Mouse (Mus musculus): ENCODE measurements around the gene Atp6v1e2.
A peak's percentile ranks its signal among the peaks of the same experiment; 100 is the strongest.

Gene Atp6v1e2

DNA sequence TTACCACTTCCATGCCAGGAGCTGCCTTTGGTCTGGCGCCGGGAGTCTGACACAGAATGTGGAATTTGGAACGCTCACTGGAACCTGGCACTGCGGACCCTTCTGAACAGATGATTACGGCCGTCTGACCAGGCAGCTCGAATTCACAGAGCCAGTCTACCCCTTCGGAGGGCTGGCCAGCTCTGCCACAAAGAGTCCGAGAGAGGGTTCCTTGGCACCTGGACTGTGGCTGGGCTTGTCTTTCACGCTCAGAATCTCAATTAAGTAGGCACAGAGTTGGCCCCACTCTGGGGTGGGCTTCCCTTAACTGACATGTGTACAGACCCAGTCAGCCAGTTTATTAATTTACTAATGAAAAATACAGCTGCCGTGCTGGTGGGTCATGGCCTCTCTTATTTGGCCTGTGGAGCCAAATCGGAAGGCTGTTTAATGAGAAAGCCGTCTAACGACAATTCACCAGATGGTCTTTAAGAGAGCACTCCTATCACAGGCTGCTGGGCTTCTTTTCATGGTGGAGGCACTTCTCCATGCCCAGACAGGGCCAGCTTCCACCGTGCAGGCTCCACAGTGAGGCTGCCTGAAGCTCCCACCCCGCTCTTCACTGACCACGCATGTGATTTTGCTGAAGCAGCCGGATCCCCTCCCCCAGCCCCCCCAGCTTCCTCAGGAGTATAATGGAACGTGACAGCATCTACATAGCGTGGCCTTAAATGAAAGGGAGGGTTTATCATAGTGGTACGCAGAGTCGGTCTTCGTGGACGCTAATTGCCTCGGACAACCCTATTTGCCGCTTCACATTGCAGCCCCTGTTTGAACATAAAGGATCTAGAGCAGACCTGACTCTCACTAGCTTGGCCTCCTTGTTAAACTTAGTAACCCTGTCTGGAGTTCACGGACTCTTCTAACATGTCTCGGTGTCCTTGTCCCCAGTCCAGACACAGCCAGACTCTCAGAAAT is at the start of gene Atp6v1e2:
TSS of gene Atp6v1e2 (minus strand) at position 58 of the 957 bp plus-strand sequence.
- DNase-seq (ENCODE audit: low spot score in 2 of 2), result peak; percentile 80 to 83

DNA sequence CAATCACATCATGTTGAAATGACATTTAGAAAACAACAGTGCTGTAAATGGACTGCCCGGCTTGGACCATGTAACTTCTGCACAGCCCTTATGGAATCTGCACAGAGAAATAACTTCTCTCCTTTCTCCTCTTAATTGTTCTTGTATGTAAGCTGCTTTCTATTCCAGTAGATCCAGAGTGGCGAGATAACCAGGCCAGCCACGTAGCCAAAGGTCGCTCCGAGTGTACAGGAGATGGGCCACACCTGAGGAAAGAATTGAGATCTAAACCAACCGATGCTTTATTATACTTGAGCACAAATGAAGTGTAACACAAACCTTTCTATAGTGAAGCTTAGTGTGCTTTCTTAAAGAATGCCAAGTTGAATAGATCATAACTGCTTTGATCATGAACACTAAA is 49.6 kb upstream of the Atp6v1e2 start:
- DNase-seq (ENCODE audit: low spot score in 2 of 2), result no peak

- DNase-seq (ENCODE audit: low spot score in 2 of 2), result no peak
Observed at GRCm38 (mm10) chr17:86991306-86991705, 43.6 kb upstream of the Atp6v1e2 start.

GRCm38 (mm10) chr17:86988601-86989184 is 41.0 kb upstream of the Atp6v1e2 start:
- no peak for DNase-seq (ENCODE audit: low spot score in 2 of 2)

DNA sequence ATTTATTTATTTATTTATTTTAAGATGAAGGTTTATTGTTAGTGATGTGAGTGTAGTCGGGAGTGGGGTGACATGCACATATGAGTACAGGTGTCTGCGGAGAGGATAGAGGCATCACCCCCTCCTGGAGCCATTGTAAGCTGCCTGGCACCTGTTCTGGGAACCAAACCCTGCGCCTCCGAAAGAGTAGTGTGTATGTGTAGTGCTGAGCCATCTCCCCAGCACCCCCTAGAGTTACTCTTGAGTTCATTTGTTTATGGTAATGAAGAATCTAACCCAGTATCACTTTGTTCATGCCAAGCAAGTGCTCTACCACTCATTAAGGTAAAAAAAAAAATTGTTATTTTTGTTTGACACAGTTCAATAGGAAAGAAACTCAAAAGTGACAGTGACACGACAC is 40.5 kb upstream of the Atp6v1e2 start:
- DNase-seq (ENCODE audit: low spot score in 2 of 2), result no peak

DNA sequence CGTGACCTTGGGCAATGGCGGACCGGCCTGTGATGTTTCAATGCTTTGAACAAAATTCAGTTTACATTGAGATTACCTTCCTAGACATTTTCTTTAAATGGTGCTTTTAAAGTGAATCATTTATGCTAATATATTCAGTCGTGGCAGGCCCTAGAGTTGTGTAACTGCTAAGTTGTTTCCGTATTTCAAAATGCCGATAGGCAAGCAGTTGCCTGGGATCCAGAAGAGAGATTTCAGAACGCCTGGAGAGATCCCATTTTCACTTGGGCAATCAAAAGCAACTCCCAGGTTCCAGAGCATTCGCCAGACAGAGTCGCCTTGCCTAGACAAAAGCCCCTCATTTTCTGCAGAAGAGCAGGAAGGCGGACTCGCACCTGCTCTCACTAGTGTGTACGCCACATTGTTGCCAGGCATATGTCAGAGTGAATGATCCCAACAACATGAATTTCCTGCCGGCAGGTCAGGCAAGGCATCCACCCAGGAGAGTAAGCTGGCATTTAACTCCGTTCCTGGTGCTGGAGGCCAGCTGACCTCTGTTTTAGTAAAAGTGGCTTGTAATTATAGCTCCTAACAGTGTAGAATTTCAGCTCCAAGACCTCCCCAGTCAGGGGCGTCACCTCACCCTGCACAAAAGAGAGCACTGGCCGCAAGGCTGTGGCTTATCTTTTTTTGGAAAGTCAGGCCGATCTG is 38.9 kb upstream of the Atp6v1e2 start:
- no peak for DNase-seq (ENCODE audit: low spot score in 2 of 2)

DNA sequence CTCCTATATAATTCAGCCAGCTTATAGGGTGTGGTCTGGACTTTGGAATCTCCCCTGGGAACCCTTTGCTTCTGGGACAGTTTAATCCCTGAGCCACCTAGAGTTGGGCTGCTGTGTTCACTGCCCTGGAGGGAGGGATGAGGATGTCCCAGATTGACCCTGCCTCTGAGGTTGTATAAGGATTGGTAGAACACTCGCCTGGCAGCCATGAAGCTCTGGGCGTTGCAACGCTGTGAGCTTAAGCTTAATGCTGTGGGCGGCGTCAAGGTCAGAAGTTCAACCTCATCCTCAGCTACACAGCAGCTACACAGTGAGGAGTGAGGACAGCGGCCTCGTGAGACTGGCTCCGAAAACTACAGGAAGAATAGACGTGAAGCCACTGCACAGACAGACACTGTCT is 34.8 kb upstream of the Atp6v1e2 start:
- no peak for DNase-seq (ENCODE audit: low spot score in 2 of 2)

DNA sequence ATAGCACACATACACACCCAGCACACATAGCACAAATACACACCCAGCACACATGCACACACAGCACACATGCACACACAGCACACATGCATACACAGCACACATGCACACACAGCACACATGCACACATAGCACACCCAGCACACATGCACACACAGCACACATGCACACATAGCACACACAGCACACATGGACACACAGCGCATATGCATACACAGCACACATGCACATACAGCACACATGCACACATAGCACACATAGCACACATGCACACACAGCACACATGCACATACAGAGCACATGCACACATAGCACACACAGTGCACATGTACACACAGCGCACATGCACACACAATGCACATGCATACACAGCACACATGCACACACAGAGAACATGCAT is 34.0 kb upstream of the Atp6v1e2 start:
- no peak for DNase-seq (ENCODE audit: low spot score in 2 of 2)

- DNase-seq (ENCODE audit: low spot score in 2 of 2), result no peak
Observed at GRCm38 (mm10) chr17:86981205-86981604, 33.5 kb upstream of the Atp6v1e2 start.

DNA sequence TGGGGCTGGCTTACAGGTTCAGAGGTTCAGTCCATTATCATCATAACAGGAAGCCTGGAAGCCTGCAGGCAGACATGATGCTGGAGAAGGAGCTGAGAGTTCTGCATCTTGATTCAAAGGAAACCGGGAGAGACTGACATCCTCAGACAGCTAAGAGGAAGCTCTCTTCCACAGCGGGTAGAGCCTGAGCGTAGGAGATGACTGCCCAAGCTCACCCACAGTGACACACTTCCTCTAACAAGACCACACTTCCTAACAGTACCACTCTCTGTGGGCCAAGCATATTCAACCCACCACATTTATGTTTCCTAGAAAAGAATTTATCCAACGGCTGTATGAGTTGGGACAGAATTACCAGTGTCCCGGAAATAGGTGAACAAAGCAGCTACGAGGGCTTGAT is 30.8 kb upstream of the Atp6v1e2 start:
- DNase-seq (ENCODE audit: low spot score in 2 of 2), result no peak

DNA sequence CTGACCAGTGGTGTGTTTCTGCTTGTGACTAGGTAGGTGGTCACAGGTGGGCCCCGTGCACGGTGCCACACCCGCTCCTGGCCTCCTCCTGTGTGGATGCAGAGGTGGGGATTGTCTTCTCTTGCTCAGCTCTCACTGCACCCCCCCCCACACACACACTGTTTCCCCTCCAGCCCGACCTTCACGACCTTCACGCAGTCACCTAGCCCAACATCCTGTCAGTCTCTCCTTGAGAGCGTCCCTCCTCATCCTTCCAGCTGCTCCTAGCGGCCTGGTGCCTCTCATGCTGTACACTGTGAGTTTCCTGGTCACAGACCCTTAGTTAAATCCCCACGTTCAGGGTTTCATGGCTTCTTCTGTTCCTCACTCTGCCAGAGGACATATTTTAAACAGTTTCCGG is 28.7 kb upstream of the Atp6v1e2 start:
- DNase-seq (ENCODE audit: low spot score in 2 of 2), result no peak

DNA sequence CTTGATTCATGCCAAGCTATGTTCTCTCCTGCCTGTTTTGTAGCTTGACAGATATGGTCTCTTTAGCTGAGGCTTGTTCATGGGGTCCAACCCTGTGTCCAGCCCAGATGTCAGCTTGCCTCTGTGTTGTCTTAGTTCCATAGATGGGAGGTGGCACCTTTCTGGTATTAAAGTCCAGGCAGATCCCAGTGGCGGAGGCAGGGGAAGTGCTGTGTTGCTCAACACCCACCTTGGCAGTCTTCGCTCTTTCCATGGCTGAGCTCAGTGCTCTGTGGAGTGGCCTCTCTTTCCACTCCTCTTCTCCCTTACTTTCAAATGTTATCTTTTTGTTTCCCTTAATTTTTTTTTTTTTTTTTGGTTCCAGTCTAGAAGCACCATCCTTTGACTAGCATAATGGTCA is 25.4 kb upstream of the Atp6v1e2 start:
- no peak for DNase-seq (ENCODE audit: low spot score in 2 of 2)

GRCm38 (mm10) chr17:86971860-86972259 is 24.2 kb upstream of the Atp6v1e2 start:
- DNase-seq (ENCODE audit: low spot score in 2 of 2), result no peak

GRCm38 (mm10) chr17:86971036-86971435 is 23.3 kb upstream of the Atp6v1e2 start:
- no peak for DNase-seq (ENCODE audit: low spot score in 2 of 2)

GRCm38 (mm10) chr17:86970026-86970750 is 22.5 kb upstream of the Atp6v1e2 start:
- DNase-seq (ENCODE audit: low spot score in 2 of 2), result no peak

GRCm38 (mm10) chr17:86969582-86969981 is 21.9 kb upstream of the Atp6v1e2 start:
- no peak for DNase-seq (ENCODE audit: low spot score in 2 of 2)

- DNase-seq (ENCODE audit: low spot score in 2 of 2), result no peak
Observed at GRCm38 (mm10) chr17:86968581-86968980, 20.9 kb upstream of the Atp6v1e2 start.

GRCm38 (mm10) chr17:86967536-86968525 is 20.1 kb upstream of the Atp6v1e2 start:
- peak; percentile 62 to 71 for DNase-seq (ENCODE audit: low spot score in 2 of 2)

DNA sequence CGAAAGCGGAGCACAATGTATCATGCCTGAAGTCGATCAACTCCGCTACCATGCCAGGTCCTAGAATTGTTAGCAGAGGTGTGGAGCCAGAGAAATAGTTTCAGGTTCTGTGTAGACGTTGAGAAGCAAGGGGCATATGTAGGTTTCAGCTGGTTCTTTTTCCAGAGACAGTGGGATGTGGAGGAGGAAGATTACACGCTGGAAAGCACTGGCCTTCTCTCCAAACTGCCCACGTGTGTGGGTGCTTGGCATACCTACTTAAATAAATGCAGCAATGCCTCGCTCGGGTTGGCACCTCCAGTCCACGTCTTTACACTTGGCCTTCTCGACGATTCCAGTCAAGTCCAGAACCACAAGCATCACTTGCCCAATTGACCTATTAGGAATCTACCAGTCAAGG is 19.4 kb upstream of the Atp6v1e2 start:
- no peak for DNase-seq (ENCODE audit: low spot score in 2 of 2)

DNA sequence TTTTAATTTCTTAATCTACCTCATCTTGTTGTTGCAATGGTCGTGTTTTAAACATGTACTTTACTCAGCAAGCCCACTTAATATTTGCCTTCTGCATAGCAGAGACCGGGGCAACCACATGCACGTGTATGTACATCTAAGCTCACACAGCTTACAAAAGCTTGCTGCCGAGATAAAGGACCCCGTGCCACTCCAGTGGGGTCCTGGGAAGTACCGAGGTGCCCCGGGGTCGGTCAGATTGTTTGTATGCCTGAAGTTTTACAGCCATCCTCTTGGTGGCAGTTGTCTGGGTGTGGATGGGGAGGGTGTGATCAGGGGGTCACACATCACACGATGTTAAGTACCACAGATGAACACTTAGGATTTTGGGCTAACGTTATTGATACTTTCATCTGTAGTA is 18.3 kb upstream of the Atp6v1e2 start:
- DNase-seq (ENCODE audit: low spot score in 2 of 2), result no peak

DNA sequence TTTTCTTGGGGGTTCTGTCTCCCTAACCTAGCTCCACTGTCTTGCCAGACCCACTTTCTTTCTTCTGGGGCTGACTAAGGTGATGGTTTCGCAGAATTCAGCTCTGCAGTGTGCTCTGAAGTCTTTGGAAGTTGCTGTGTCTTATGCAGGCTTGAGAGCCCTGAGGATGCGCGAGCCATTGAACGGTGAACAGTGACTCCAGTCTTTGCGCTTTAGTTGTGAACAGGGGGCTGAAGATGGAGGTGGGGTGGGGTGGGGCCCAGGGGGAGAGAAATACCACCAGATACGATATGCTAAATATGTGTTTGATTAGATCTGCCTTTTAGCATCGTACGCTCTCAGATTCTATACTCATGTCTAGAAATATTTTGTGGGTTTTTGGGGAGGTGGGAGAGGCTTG is 17.4 kb upstream of the Atp6v1e2 start:
- DNase-seq (ENCODE audit: low spot score in 2 of 2), result no peak
